Mouse (Mus musculus): ENCODE data around the gene Col6a6. TPM values are rescaled to one million over a fixed set of nuclear protein-coding genes. Genes with fewer than 3 reads are reported as not detected.
A peak's percentile ranks its signal among the peaks of the same experiment; 100 is the strongest.

Gene Col6a6
- polyA plus RNA-seq (2014; fragmentation: Nextera tagmentation; extraction: Ambion mirVana): 0.06 and 0.09 TPM in 2 replicates

DNA sequence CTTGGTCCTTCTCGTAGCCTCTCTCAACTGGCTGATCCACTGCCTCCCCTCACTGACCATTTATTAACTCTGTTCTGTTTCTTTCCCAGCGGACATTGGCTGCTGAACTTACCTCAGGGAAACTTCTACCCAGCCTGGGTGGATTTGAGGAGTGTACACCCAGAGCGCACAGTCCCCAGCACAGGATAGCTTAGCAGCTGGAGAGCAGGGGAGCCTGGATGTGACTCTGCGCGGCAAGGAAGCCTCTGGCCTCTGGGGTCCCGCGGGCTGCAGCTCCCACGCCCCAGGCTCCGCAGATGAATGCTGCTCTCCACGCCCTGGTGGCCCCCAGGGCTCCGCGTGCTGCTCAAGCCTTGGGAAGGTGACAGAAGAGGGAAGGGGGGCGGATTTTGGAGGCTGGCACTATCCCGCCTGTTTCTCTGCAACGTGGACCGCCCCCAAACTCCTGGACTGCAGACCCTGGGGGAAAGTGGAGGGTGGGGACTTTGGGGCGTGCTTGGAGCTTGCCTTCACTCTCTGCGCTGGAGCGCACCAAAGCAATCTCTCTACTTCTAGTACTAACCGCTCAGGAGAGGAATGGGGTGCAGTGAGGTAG, at the start of gene Col6a6:
Gene Col6a6 (minus strand): TSS at position 370 of the 595 bp plus-strand sequence.
- no peaks in the 10 kb centered on the region for H3K27me3 ChIP-seq (ENCODE audit: control insufficient read depth, insufficient read depth, low read length)
- no peak for DNase-seq (ENCODE audit: low spot score)
- no peaks in the 10 kb centered on the region for H3K9me3 ChIP-seq (ENCODE audit: control insufficient read depth, low read length)
- H3K4me1 ChIP-seq (replicated peaks; ENCODE audit: control insufficient read depth, insufficient read depth, low read length): no peaks in the 10 kb centered on the region
- 21% methylated on average over 20 of the region's 20 CpGs for WGBS
- no peak within 1 kb of the TSS for H3K27ac ChIP-seq (ENCODE audit: low read depth, low read length)
- ATAC-seq (ENCODE audit: low FRiP score): no peak
- H3K9ac ChIP-seq (ENCODE audit: low read depth, low read length): no peak within 1 kb of the TSS
- H3K36me3 ChIP-seq (ENCODE audit: control insufficient read depth, insufficient read depth, low read length): no peaks in the 10 kb centered on the region
- H3K4me3 ChIP-seq (ENCODE audit: low read depth, low read length): no peak within 1 kb of the TSS
- H3K4me2 ChIP-seq (replicated peaks; ENCODE audit: low read depth, low read length): 0 out of 2 replicates have a peak within 1 kb of the TSS, but pooled peaks have one; percentile 4

- Histone ChIP-seq H3K27me3 (ENCODE audit: control insufficient read depth, insufficient read depth, low read length) (no peaks in the 10 kb centered on the region), H3K4me3 (ENCODE audit: low read depth, low read length) (no peak overlapping the region), H3K4me2 (replicated peaks; ENCODE audit: low read depth, low read length) (no peak overlapping the region), H3K4me1 (replicated peaks; ENCODE audit: control insufficient read depth, insufficient read depth, low read length) (no peaks in the 10 kb centered on the region), H3K36me3 (ENCODE audit: control insufficient read depth, insufficient read depth, low read length) (no peaks in the 10 kb centered on the region), H3K9me3 (ENCODE audit: control insufficient read depth, low read length) (no peaks in the 10 kb centered on the region), H3K27ac (ENCODE audit: low read depth, low read length) (no peak overlapping the region), H3K9ac (ENCODE audit: low read depth, low read length) (no peak overlapping the region)
- DNase-seq (ENCODE audit: low spot score) (peak; percentile 22), ATAC-seq (ENCODE audit: low FRiP score) (no peak)
- 77% methylated on average over 4 of the region's 4 CpGs for WGBS
Measured at GRCm38 (mm10) chr9:105876124-105876523, 48.2 kb upstream of the Col6a6 start.

DNA sequence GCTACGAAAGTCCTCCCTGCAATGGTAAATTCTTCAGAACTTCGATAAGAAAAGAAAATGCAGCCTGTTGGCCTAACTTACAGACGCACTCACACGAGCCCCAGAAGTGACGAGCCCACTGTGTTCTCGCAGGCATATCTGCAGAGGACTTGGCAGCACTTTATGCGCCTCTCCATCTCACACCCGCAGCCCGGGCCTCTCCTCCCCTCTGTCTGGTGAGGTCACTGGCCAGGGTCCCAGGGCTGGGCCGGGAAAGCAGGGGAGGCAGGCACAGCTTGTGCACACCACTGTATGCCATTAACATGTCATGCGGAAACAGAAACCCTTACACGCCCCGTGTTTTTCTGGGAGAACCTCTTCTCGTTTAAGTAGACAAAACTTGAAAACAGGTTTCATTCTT, 43.7 kb upstream of the Col6a6 start:
- no peaks in the 10 kb centered on the region for H3K9me3 ChIP-seq (ENCODE audit: control insufficient read depth, low read length)
- no peaks in the 10 kb centered on the region for H3K36me3 ChIP-seq (ENCODE audit: control insufficient read depth, insufficient read depth, low read length)
- no peak overlapping the region for H3K4me3 ChIP-seq (ENCODE audit: low read depth, low read length)
- no peak overlapping the region for H3K27ac ChIP-seq (ENCODE audit: low read depth, low read length)
- 83% methylated on average over 14 of the region's 14 CpGs for WGBS
- H3K4me2 ChIP-seq (replicated peaks; ENCODE audit: low read depth, low read length): no peak overlapping the region
- DNase-seq (ENCODE audit: low spot score) (no peak), ATAC-seq (ENCODE audit: low FRiP score) (no peak)
- no peak overlapping the region for H3K9ac ChIP-seq (ENCODE audit: low read depth, low read length)
- no peaks in the 10 kb centered on the region for H3K4me1 ChIP-seq (replicated peaks; ENCODE audit: control insufficient read depth, insufficient read depth, low read length)
- H3K27me3 ChIP-seq (ENCODE audit: control insufficient read depth, insufficient read depth, low read length): no peaks in the 10 kb centered on the region

- peak; percentile 59; the same call in 1 of the 2 replicates for ATAC-seq (ENCODE audit: low FRiP score)
- peak; percentile 84 for DNase-seq (ENCODE audit: low spot score)
- H3K9me3 ChIP-seq (ENCODE audit: control insufficient read depth, low read length): no peaks in the 10 kb centered on the region
- no peak overlapping the region for H3K4me3 ChIP-seq (ENCODE audit: low read depth, low read length)
- WGBS: 17% methylated on average over 6 of the region's 6 CpGs
- no peaks in the 10 kb centered on the region for H3K27me3 ChIP-seq (ENCODE audit: control insufficient read depth, insufficient read depth, low read length)
- H3K27ac ChIP-seq (ENCODE audit: low read depth, low read length): no peak overlapping the region
- H3K4me2 ChIP-seq (replicated peaks; ENCODE audit: low read depth, low read length): no peak overlapping the region
- H3K36me3 ChIP-seq (ENCODE audit: control insufficient read depth, insufficient read depth, low read length): no peaks in the 10 kb centered on the region
- no peak overlapping the region for H3K9ac ChIP-seq (ENCODE audit: low read depth, low read length)
- no peaks in the 10 kb centered on the region for H3K4me1 ChIP-seq (replicated peaks; ENCODE audit: control insufficient read depth, insufficient read depth, low read length)
Measured at GRCm38 (mm10) chr9:105857773-105858172, 29.8 kb upstream of the Col6a6 start.

DNA sequence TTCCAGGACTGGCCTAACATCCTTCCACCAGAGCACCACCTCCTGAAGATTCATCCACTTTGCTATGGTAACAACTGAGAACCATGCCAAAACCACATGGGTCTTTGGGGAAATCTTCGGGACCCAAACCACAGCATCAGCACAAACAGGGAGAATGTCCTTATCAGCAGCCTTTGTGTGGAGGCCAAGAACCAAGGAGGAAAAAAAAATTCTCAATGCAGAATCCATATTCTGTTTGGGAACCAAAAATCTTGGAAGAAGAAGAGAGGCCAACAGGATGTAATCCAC, 24.8 kb upstream of the Col6a6 start:
- Histone ChIP-seq H3K9ac (ENCODE audit: low read depth, low read length) (no peak overlapping the region), H3K4me2 (replicated peaks; ENCODE audit: low read depth, low read length) (no peak overlapping the region), H3K9me3 (ENCODE audit: control insufficient read depth, low read length) (no peaks in the 10 kb centered on the region), H3K27ac (ENCODE audit: low read depth, low read length) (no peak overlapping the region), H3K27me3 (ENCODE audit: control insufficient read depth, insufficient read depth, low read length) (no peaks in the 10 kb centered on the region), H3K36me3 (ENCODE audit: control insufficient read depth, insufficient read depth, low read length) (no peaks in the 10 kb centered on the region), H3K4me3 (ENCODE audit: low read depth, low read length) (no peak overlapping the region), H3K4me1 (replicated peaks; ENCODE audit: control insufficient read depth, insufficient read depth, low read length) (no peaks in the 10 kb centered on the region)
- DNase-seq (ENCODE audit: low spot score): no peak
- ATAC-seq (ENCODE audit: low FRiP score): no peak
- 86% methylated on average over 1 of the region's 1 CpGs for WGBS

- H3K36me3 ChIP-seq (ENCODE audit: control insufficient read depth, insufficient read depth, low read length): no peaks in the 10 kb centered on the region
- no peak for DNase-seq (ENCODE audit: low spot score)
- H3K4me3 ChIP-seq (ENCODE audit: low read depth, low read length): no peak overlapping the region
- WGBS: 89% methylated on average over 14 of the region's 14 CpGs
- ATAC-seq (ENCODE audit: low FRiP score): no peak
- no peaks in the 10 kb centered on the region for H3K9me3 ChIP-seq (ENCODE audit: control insufficient read depth, low read length)
- no peaks in the 10 kb centered on the region for H3K4me1 ChIP-seq (replicated peaks; ENCODE audit: control insufficient read depth, insufficient read depth, low read length)
- no peaks in the 10 kb centered on the region for H3K27me3 ChIP-seq (ENCODE audit: control insufficient read depth, insufficient read depth, low read length)
- no peak overlapping the region for H3K27ac ChIP-seq (ENCODE audit: low read depth, low read length)
- no peak overlapping the region for H3K4me2 ChIP-seq (replicated peaks; ENCODE audit: low read depth, low read length)
- H3K9ac ChIP-seq (ENCODE audit: low read depth, low read length): no peak overlapping the region
Measured at GRCm38 (mm10) chr9:105852015-105852777, 24.2 kb upstream of the Col6a6 start.

DNA sequence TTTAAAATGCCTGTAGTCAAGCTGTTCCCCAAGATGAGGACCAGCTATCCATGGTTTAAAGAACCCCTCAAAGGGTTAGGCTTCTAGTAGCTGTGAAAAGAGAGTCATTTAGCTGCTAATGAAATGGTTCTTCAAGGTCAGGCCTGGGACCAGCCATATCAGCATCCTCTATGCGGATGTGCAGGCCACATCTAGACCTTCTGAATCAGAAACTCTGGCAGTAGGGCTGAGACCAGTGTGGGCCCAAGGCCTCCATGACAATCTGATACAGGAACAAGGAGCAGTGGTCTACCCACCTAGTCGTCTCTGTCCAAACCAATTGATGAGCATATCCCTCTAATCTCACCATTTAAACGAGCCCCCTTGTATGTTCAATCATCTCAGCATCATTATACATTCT, 23.1 kb upstream of the Col6a6 start:
- no peak overlapping the region for H3K4me3 ChIP-seq (ENCODE audit: low read depth, low read length)

DNA sequence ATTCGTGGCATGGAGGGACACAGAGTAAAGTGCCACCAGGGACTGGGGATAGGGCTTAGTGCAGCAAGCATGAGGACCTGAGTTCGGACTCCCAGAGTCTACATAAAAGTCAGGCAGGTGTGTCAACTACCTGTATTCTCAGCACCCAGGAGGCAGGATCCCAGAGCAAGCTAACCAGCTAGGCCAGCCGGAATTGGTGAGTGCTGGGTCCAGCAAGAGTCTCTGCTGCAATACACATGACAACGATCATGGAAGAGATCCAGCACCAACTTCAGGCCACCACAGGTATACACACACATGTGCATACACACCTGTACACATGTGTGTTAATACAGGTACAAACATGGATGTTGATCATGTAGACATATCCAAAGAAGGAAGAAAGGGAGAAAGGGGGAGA, 20.4 kb upstream of the Col6a6 start:
- Histone ChIP-seq H3K27ac (ENCODE audit: low read depth, low read length) (no peak overlapping the region), H3K4me2 (replicated peaks; ENCODE audit: low read depth, low read length) (no peak overlapping the region), H3K27me3 (ENCODE audit: control insufficient read depth, insufficient read depth, low read length) (no peaks in the 10 kb centered on the region), H3K4me1 (replicated peaks; ENCODE audit: control insufficient read depth, insufficient read depth, low read length) (no peaks in the 10 kb centered on the region), H3K9ac (ENCODE audit: low read depth, low read length) (no peak overlapping the region), H3K36me3 (ENCODE audit: control insufficient read depth, insufficient read depth, low read length) (no peaks in the 10 kb centered on the region), H3K4me3 (ENCODE audit: low read depth, low read length) (no peak overlapping the region), H3K9me3 (ENCODE audit: control insufficient read depth, low read length) (no peaks in the 10 kb centered on the region)
- 72% methylated on average over 4 of the region's 4 CpGs for WGBS
- no peak for ATAC-seq (ENCODE audit: low FRiP score)
- no peak for DNase-seq (ENCODE audit: low spot score)

More for the DNA sequence above, 23.1 kb upstream of the Col6a6 start:
- DNase-seq (ENCODE audit: low spot score): no peak
- Histone ChIP-seq H3K27me3 (ENCODE audit: control insufficient read depth, insufficient read depth, low read length) (no peaks in the 10 kb centered on the region), H3K9ac (ENCODE audit: low read depth, low read length) (no peak overlapping the region), H3K9me3 (ENCODE audit: control insufficient read depth, low read length) (no peaks in the 10 kb centered on the region), H3K4me1 (replicated peaks; ENCODE audit: control insufficient read depth, insufficient read depth, low read length) (no peaks in the 10 kb centered on the region), H3K4me2 (replicated peaks; ENCODE audit: low read depth, low read length) (no peak overlapping the region), H3K36me3 (ENCODE audit: control insufficient read depth, insufficient read depth, low read length) (no peaks in the 10 kb centered on the region), H3K27ac (ENCODE audit: low read depth, low read length) (no peak overlapping the region)
- WGBS: 80% methylated on average over 3 of the region's 3 CpGs
- no peak for ATAC-seq (ENCODE audit: low FRiP score)

- H3K9ac ChIP-seq (ENCODE audit: low read depth, low read length): no peak overlapping the region
- H3K27me3 ChIP-seq (ENCODE audit: control insufficient read depth, insufficient read depth, low read length): no peaks in the 10 kb centered on the region
- no peak for DNase-seq (ENCODE audit: low spot score)
- 95% methylated on average over 5 of the region's 5 CpGs for WGBS
- no peaks in the 10 kb centered on the region for H3K9me3 ChIP-seq (ENCODE audit: control insufficient read depth, low read length)
- ATAC-seq (ENCODE audit: low FRiP score): no peak
- no peaks in the 10 kb centered on the region for H3K36me3 ChIP-seq (ENCODE audit: control insufficient read depth, insufficient read depth, low read length)
- H3K4me2 ChIP-seq (replicated peaks; ENCODE audit: low read depth, low read length): no peak overlapping the region
- H3K4me1 ChIP-seq (replicated peaks; ENCODE audit: control insufficient read depth, insufficient read depth, low read length): no peaks in the 10 kb centered on the region
- no peak overlapping the region for H3K27ac ChIP-seq (ENCODE audit: low read depth, low read length)
- no peak overlapping the region for H3K4me3 ChIP-seq (ENCODE audit: low read depth, low read length)
Measured at GRCm38 (mm10) chr9:105847261-105847660, 19.3 kb upstream of the Col6a6 start.
